Mouse (Mus musculus): ENCODE results near the gene Tmem243. TPM values are rescaled to one million over a fixed set of nuclear protein-coding genes. Genes with fewer than 3 reads are reported as not detected.

Tmem243 gene
- polyA plus RNA-seq, 2 experiments: 4.2 to 10.6 TPM

- ATAC-seq (ENCODE audit: insufficient read depth): no peak
- Histone ChIP-seq H3K27me3 (ENCODE audit: control insufficient read depth, insufficient read depth, low read length) (no peaks in the 10 kb centered on the region; the same call in 1 of the 2 replicates), H3K4me3 (ENCODE audit: insufficient read depth in 1 of 2, low read depth in 2 of 2, low read length in 2 of 2) (no peak overlapping the region), H3K4me2 (ENCODE audit: low read depth) (no peak overlapping the region), H3K27ac (no peak overlapping the region), H3K9me3 (ENCODE audit: control insufficient read depth, low read length) (no peaks in the 10 kb centered on the region; the same call in 1 of the 2 replicates), H3K9ac (replicated peaks) (no peak overlapping the region), H3K4me1 (replicated peaks; ENCODE audit: control insufficient read depth in 2 of 2, insufficient read depth in 2 of 2, low read length in 1 of 2) (no peaks in the 10 kb centered on the region), H3K36me3 (replicated peaks; ENCODE audit: control insufficient read depth, insufficient read depth, low read depth) (no peaks in the 10 kb centered on the region)
- DNase-seq (ENCODE audit: low read depth in 3 of 3, low spot score in 3 of 3): no peak
- 61% methylated on average over 1 of the region's 1 CpGs for WGBS (ENCODE audit: insufficient replicate concordance)
- TF ChIP-seq EP300 (IDR thresholded peaks at IDR 0.05; ENCODE audit: low read depth): no peak
- no peak for TF ChIP-seq CTCF (IDR thresholded peaks at IDR 0.05; ENCODE audit: low read depth)
Measured at GRCm38 (mm10) chr5:9092716-9093115, 7.8 kb upstream of the Tmem243 start.

GRCm38 (mm10) chr5:9093490-9093889, 7.0 kb upstream of the Tmem243 start:
- Histone ChIP-seq H3K9me3 (ENCODE audit: control insufficient read depth, low read length) (no peaks in the 10 kb centered on the region; the same call in 1 of the 2 replicates), H3K4me2 (ENCODE audit: low read depth) (no peak overlapping the region), H3K4me3 (ENCODE audit: insufficient read depth in 1 of 2, low read depth in 2 of 2, low read length in 2 of 2) (no peak overlapping the region), H3K9ac (replicated peaks) (no peak overlapping the region), H3K27me3 (ENCODE audit: control insufficient read depth, insufficient read depth, low read length) (no peaks in the 10 kb centered on the region; the same call in 1 of the 2 replicates), H3K36me3 (replicated peaks; ENCODE audit: control insufficient read depth, insufficient read depth, low read depth) (no peaks in the 10 kb centered on the region), H3K4me1 (replicated peaks; ENCODE audit: control insufficient read depth in 2 of 2, insufficient read depth in 2 of 2, low read length in 1 of 2) (no peaks in the 10 kb centered on the region), H3K27ac (no peak overlapping the region)
- no peak for TF ChIP-seq CTCF (IDR thresholded peaks at IDR 0.05; ENCODE audit: low read depth)
- no peak for TF ChIP-seq EP300 (IDR thresholded peaks at IDR 0.05; ENCODE audit: low read depth)
- DNase-seq (ENCODE audit: low read depth in 3 of 3, low spot score in 3 of 3) (no peak), ATAC-seq (ENCODE audit: insufficient read depth) (no peak)
- 51% methylated on average over 4 of the region's 4 CpGs for whole genome bisulfite sequencing (ENCODE audit: insufficient replicate concordance)

- H3K9me3 ChIP-seq (ENCODE audit: control insufficient read depth, low read length): no peaks in the 10 kb centered on the region; the same call in 1 of the 2 replicates
- H3K4me3 ChIP-seq (ENCODE audit: insufficient read depth in 1 of 2, low read depth in 2 of 2, low read length in 2 of 2): peak overlapping the region; percentile 62 to 67
- peak overlapping the region; percentile 78 for H3K4me2 ChIP-seq (ENCODE audit: low read depth)
- H3K4me1 ChIP-seq (replicated peaks; ENCODE audit: control insufficient read depth in 2 of 2, insufficient read depth in 2 of 2, low read length in 1 of 2): peaks cover 0 to 5% of the 10 kb centered on the region in 2 experiments; a peak in 2 of 4 replicates
- DNase-seq (ENCODE audit: low read depth in 3 of 3, low spot score in 3 of 3) (no peak), ATAC-seq (ENCODE audit: insufficient read depth) (peak; percentile 70)
- WGBS (ENCODE audit: insufficient replicate concordance): 1% methylated on average over 63 of the region's 83 CpGs
- TF ChIP-seq EP300 (IDR thresholded peaks at IDR 0.05; ENCODE audit: low read depth) (no peak), CTCF (IDR thresholded peaks at IDR 0.05; ENCODE audit: low read depth) (no peak)
- H3K36me3 ChIP-seq (replicated peaks; ENCODE audit: control insufficient read depth, insufficient read depth, low read depth): no peaks in the 10 kb centered on the region
- H3K27me3 ChIP-seq (ENCODE audit: control insufficient read depth, insufficient read depth, low read length): peaks cover 31% of the 10 kb centered on the region
- no peak overlapping the region for H3K27ac ChIP-seq
- peak overlapping the region; percentile 56 for H3K9ac ChIP-seq (replicated peaks)
Measured at GRCm38 (mm10) chr5:9100849-9101801, 657 bp downstream of the Tmem243 start.

- DNase-seq (ENCODE audit: low read depth in 3 of 3, low spot score in 3 of 3) (no peak), ATAC-seq (ENCODE audit: insufficient read depth) (no peak)
- Histone ChIP-seq H3K4me3 (ENCODE audit: insufficient read depth in 1 of 2, low read depth in 2 of 2, low read length in 2 of 2) (no peak overlapping the region), H3K36me3 (replicated peaks; ENCODE audit: control insufficient read depth, insufficient read depth, low read depth) (no peaks in the 10 kb centered on the region), H3K27me3 (ENCODE audit: control insufficient read depth, insufficient read depth, low read length) (peaks cover 31% of the 10 kb centered on the region), H3K27ac (no peak overlapping the region), H3K4me2 (ENCODE audit: low read depth) (no peak overlapping the region), H3K4me1 (replicated peaks; ENCODE audit: control insufficient read depth in 2 of 2, insufficient read depth in 2 of 2, low read length in 1 of 2) (peaks cover 0 to 6% of the 10 kb centered on the region in 2 experiments; a peak in 2 of 4 replicates), H3K9me3 (ENCODE audit: control insufficient read depth, low read length) (no peaks in the 10 kb centered on the region), H3K9ac (replicated peaks) (no peak overlapping the region)
- 72% methylated on average over 2 of the region's 2 CpGs for WGBS (ENCODE audit: insufficient replicate concordance)
- TF ChIP-seq EP300 (IDR thresholded peaks at IDR 0.05; ENCODE audit: low read depth) (no peak), CTCF (IDR thresholded peaks at IDR 0.05; ENCODE audit: low read depth) (no peak)
Measured at GRCm38 (mm10) chr5:9102696-9103095, 2.2 kb downstream of the Tmem243 start.

- no peak overlapping the region for H3K4me2 ChIP-seq (ENCODE audit: low read depth)
- H3K27me3 ChIP-seq (ENCODE audit: control insufficient read depth, insufficient read depth, low read length): peaks cover 31% of the 10 kb centered on the region
- DNase-seq (ENCODE audit: low read depth in 3 of 3, low spot score in 3 of 3) (no peak), ATAC-seq (ENCODE audit: insufficient read depth) (no peak)
- H3K27ac ChIP-seq: no peak overlapping the region
- H3K9ac ChIP-seq (replicated peaks): no peak overlapping the region
- H3K4me3 ChIP-seq (ENCODE audit: insufficient read depth in 1 of 2, low read depth in 2 of 2, low read length in 2 of 2): no peak overlapping the region
- H3K9me3 ChIP-seq (ENCODE audit: control insufficient read depth, low read length): no peaks in the 10 kb centered on the region
- no peak for TF ChIP-seq EP300 (IDR thresholded peaks at IDR 0.05; ENCODE audit: low read depth)
- TF ChIP-seq CTCF (IDR thresholded peaks at IDR 0.05; ENCODE audit: low read depth): no peak
- peaks cover 0 to 6% of the 10 kb centered on the region in 2 experiments; a peak in 2 of 4 replicates for H3K4me1 ChIP-seq (replicated peaks; ENCODE audit: control insufficient read depth in 2 of 2, insufficient read depth in 2 of 2, low read length in 1 of 2)
- no peaks in the 10 kb centered on the region for H3K36me3 ChIP-seq (replicated peaks; ENCODE audit: control insufficient read depth, insufficient read depth, low read depth)
- 38% methylated on average over 8 of the region's 8 CpGs for WGBS (ENCODE audit: insufficient replicate concordance)
Measured at GRCm38 (mm10) chr5:9103958-9104357, 3.5 kb downstream of the Tmem243 start.

Data from liver, embryonic 14.5 days (tissue).